Mouse (Mus musculus) thymus, postnatal 0 days (tissue): ENCODE data around the gene Ier2. TPM values are rescaled to one million over a fixed set of nuclear protein-coding genes. Genes with fewer than 3 reads are reported as not detected.

Source experiments
- DNase-seq: peaks from one replicate; pipeline ENCODE4 v3.0.0-alpha.2; 2015; ENCODE audit warnings: low spot score
- polyA plus RNA-seq: library from polyadenylated mRNA; unstranded; fragments of >200 nt; fragmentation: Nextera tagmentation; extraction: Ambion mirVana; gene quantifications from 2 replicates; pipeline ENCODE4 v1.2.1, GENCODE M21; 2015

The Ier2 gene
- 76.9 and 86.0 TPM in 2 replicates for polyA plus RNA-seq

DNA sequence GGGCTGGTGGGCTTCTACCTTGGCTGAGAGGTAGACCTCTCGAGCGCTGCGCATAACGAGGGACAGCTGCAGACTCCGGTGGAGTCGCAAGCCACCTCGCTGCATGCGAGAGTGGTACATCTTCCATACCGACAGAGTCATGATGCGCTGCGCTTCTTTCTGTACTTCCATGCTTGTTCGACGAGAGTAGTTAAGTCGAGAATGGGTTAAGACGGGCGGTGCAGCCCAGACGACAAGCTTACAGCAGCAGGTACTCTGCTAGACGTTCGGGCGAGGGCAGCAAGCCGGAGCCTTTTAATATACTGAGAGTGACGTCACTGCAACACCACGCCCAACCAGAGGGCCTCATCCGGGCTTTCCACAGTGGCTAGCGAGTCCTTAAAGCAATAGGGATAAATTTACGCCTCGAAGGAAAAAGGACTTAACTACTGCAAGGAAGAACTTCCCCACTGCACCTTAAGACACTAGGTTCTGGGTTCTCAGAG, at the start of gene Ier2:
Gene Ier2, minus strand, starts transcription at position 272 of the 485 bp plus-strand sequence.
- DNase-seq = peak; percentile 90

DNA sequence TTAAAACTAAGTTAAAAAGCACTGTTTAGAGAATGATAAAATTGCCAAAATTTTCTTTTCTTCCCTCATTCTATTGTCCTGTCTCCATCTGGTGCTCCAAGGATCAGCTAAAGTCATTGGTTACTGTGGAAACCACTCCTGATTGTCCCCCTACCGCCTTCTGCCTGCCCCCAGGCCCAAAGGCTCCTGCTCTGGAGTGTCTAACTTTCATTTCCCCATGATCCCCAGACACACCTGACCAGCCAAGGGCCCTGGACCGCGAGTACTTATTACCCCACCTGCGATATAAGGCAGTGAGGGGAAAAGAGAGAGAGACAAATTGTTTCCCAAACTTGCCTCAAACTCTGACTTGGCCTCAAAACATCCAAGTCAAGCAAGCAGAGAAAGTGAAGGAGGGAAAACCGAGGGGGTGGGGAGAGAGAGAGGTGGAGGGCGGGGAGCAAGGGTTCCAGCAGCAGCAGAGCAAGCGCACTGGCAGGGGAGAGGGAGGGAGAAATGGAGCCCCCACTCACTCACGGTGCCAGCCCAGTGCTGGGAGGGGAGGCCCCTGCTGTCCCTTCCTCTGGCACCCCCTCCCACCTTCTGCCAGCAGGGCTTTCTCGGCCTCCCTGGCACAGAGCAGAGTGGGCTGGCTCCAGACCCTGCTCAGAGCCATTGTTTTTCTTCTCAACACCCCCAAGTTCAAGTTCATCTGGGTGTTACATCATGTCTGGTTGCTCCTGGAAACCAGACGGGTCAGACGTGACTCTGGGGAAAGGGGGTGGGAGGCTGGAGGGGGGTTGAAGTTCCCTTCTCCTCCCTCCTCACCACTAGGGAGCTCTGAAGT, 49.5 kb upstream of the Ier2 start:
- DNase-seq = no peak

DNA sequence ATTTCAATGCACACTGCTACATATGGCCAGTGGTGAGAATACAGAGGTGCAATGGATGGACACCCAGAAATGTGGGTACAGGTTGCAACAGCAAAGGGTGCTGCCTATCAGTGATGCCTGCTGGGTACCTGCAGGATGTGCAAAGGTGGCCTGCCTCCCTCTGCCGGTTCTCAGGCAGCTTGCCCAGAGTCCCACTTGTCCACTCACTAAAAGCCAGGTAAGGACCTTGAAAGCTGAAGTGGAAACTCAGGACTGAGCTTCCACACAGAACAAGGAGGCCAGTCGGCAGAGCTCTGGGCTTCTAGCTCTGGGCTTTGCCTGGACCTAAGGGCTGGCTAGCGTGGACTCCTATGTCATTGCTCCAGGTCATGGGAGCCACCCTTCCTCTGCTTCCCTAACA, 48.7 kb upstream of the Ier2 start:
- DNase-seq = no peak

DNA sequence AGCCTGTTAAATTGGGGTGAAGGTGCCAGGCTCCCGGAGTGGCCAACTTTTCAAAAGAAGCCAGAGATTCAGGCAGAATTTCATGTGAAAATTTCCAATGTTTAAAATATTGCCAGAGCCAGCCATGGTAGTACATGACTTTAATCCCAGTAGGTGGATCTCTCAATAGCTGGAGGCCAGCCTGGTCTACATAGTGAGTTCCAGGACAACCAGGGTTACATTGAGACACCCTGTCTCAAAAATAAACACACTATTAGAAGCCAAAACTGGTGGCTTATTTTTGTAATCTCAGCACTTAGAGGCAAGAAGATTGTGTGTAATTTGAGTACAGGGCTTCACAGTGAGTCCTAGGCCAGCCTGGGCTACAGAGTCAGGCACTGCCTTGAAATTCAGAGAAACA, 47.3 kb upstream of the Ier2 start:
- no peak for DNase-seq

DNA sequence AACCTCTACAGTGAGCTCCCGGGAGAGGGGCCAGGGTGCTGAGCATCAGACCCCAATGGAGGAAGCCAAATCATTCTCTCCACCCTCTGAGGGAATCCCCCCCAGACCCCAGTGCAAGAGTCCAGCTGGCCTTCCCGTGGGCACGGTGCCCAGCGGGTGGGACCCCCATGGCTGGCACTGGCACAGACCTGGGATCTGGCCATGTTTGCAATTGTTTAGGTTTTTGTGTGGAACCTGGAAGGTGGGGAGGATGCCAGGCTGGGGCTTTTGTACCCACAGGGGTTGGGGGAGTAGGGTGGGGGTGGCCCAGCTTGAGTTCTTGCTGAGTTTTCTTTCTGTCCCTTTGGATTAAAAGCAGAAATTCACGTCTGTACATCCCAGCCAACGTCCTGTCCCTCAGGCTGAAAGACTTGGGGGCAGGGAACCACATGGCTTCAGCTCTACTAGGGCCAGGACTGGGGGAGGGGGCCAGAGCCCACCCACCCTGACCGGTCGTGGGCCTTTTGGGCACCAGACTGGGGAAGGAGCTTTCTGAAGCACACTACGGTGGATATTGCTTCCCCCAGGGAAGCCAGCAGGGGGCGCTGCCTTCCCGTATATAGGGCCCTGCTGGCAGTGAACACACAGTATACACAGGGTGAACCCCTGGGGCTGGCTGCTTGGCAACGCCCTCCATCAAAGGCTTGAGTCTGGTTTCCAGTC, 46.3 kb upstream of the Ier2 start:
- DNase-seq = peak; percentile 87

DNA sequence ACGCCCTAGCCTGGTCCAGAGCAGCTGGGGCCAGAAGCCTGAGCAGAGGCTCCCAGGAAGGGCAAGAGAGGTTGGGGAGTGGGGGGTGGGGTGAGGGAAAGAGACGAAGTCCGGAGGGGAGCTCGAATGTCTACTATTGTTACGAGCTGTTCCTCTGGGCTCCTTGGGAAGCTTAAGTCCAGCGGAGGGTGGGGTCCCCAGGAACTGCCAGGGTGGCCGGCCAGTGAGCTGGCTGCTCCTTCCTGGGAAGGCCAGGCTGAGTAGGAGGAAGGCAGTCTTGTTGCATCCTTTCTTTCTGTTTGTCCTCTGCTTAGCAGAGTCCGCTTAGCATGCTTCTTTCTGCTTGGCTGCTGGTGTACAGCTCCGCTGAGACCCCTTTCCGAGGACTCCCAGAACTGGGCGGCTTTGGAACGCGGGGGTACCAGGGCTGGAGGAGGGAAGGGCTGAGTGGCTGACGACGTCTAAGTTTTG, 45.5 kb upstream of the Ier2 start:
- no peak for DNase-seq

DNA sequence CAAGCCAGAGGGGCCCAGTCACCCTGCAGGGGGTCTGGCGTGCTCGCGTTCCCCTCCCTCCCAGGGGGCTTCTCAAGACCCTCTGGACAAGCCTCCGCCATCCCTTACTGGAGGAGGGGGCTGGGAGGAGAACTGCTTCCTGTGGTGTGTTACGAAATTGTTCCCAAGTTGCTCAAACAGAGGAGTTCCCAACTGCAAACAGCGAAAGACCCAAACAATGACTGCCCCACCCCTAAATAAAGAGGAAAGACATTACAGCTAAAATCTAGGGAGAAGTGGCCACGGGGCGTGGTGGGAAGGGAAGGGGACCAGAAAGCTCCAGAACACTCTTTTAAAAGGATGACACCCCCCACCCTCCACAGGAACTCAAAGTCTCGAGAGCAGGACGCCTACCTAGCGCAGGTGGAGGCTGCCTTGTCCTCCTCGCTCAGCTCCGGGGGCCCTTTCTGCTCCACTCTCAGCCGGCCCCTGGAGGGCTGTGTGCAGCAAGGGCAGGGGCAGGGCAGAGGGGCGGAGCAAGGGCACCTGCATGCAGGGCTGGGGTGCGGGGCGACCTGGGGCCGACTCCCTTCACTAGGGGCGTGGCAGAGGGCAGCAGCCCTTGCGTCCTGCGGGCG, 44.7 kb upstream of the Ier2 start:
- peak; percentile 39 for DNase-seq

DNA sequence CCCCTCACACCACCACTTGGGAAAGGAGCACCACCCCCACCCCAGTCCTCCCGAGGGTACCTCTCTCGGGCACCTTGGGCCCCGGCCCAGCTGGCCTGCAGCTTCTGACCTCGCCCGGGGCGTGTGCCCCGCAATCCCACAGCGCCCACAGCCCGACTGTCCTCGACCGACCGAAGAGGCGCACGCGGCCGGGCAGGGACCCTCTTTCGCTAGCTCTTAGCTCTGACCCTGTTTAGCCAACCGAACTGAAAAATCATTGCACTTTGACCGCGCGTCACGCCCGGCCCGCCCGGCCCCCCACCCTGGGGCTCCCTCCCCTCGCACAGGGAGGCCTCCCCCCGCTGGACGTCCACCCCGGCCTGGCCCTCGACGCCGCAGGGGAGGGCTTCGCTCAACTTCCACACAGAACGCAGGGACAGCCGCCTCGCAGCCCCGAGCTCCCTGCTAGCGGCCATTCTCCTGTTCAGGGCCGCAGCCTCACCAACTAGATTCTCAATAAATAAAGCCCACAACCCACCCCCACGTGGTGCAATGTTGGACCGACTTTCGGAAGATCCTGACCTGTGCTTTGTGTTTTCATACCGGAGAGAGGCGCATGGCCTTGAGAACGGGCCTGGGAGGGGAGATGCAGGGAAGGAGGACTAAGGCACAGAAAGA, 44.1 kb upstream of the Ier2 start:
- DNase-seq = no peak

DNA sequence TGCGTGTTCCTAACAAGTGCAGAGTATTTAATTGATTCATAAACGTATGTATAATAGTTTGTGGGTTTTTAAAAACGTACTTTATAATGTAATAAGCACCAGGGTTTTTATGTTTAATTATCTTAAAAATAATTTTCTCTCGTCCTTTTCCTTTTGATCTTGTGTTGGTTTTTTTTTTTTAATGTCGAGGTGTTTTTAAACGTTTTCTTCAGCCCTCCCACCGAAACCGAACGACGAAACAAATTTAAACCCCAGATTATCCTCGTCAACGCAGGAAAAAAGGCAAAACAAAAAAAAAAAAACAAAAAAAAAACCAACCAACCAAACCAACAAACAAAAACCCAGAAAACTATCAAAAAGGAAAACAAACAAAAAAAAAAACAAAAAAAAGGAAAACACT, 43.3 kb upstream of the Ier2 start:
- DNase-seq = no peak

DNA sequence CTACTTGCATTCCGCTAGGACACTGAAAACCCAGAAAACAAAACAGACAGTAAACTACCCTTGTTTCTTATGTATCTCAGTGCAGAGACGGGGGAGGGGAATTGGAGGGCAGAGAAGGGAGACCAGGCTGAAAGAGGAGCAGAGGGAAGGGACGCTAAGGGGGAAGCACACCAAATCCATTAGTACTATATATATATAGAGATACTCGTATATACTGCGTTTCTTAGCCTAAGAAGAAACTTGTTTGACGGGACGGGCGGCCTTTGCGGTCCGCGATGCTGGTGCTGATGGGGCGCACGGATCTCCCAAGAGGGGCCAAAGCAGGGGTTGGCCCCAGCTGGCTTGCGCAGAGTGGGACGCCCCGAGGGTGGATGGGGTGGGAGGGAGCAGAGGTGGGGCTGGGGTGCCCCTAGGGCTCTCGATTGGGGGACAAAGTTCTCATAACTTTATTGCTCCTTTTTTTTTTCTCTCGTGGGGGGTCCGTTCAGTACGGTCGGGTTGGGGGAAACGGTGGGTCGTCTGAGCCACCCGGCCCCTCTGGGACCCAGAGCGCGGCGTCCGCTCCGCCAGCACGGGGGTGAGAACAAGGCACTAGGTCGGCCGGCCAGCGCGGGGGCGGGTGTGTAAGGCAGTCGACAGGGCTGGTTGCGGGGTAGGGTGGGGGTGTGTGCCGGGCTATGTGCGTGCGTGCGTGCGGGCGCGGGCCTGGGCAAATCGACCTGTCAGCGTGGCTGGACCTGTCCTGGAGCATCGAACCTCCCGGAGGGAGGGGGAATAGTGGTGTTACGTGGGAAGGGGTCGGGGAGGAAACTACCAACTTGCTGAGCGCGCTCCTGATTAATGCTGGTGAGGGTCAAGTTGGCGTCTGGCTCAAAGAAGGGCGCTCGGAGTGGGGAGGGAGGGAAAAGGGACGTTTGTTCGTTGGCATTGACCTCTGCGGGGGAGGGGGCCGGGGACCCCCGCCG, 42.5 kb upstream of the Ier2 start:
- DNase-seq = no peak

DNA sequence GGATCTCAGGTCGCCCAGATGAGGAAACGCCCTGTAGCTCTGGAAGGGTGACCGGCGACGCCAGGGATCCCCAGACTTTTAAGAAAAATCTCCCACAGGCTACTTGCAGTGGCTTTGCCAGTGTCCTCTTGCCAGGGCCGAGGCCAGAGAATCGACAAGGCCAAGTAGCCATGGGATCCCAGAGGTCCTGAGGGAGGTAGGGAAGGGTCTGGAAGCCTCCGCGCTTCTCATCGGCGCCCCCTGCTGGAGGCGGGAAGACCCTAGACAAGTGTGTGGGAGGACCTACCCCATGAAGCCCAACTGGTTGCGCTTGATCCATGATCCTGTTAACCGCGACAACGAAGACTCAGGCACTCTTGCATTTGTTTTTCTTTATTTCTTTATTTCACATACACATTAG, 41.7 kb upstream of the Ier2 start:
- DNase-seq = peak; percentile 86

DNA sequence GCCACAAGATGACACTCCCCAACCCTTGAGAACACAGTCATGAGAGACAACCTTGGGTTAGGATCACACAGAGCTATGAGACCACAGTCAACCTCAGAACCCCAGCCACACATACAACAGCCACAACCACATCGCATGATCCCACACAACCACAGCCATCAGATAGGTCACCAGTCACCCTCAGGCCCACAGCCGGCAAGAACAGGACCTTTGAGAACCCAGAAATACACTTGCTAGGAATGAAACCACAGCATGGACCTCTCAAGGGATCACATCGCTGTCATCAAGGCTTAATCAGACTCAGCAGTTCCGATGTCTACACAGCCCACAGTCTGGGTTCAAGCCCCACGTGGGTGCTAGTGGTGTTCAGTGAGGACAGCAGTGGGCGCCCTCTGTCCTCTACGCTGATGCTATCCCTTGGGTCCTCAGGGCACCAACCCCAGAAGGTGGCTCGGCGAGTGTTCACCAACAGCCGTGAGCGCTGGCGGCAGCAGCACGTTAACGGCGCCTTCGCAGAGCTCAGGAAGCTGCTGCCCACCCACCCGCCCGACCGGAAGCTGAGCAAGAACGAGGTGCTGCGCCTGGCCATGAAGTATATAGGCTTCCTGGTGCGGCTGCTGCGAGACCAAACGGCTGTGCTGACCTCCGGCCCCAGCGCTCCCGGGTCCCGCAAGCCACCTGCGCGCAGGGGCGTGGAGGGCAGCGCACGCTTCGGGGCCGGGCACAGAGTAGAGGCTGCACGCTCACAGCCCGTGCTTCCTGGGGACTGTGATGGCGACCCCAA, 41.0 kb upstream of the Ier2 start:
- DNase-seq = peak; percentile 66

DNA sequence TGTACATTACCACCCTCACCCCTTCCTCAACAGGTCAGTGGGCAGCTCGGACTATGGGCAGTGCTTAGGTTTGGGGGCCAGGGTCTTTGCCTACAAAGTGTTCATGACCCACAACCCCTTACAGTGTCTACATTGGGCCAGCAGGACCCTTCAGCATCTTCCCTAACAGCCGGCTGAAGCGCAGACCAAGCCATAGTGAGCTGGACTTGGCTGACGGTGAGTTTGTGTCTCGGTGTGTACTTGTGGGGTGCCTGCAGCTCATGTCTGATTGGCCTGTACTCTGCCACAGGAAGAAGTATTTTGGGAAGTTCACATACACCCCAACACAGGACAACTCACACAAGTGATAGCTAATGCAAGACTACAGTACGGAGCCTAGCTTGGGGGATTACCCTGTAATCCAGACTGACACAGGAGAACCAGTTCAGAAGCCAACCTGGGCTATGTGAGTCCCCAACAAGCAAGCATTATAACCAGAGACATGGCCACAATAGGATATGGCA, 40.4 kb upstream of the Ier2 start:
- DNase-seq = no peak

DNA sequence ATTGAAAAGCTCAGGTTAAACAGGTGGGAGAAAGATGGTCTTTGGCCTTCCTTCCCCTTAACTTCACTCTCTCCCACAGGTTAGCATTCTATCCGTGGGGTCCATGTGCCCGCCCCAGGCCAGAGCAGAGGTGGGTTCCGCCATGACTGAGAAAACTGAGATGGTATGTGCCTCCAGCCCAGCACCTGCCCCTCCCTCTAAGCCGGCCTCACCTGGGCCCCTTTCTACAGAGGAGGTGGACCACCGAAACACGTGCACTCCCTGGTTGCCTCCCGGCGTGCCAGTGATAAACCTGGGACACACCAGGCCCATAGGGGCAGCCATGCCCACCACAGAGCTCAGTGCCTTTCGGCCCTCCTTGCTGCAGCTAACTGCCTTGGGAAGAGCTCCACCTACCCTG, 39.9 kb upstream of the Ier2 start:
- DNase-seq = no peak

DNA sequence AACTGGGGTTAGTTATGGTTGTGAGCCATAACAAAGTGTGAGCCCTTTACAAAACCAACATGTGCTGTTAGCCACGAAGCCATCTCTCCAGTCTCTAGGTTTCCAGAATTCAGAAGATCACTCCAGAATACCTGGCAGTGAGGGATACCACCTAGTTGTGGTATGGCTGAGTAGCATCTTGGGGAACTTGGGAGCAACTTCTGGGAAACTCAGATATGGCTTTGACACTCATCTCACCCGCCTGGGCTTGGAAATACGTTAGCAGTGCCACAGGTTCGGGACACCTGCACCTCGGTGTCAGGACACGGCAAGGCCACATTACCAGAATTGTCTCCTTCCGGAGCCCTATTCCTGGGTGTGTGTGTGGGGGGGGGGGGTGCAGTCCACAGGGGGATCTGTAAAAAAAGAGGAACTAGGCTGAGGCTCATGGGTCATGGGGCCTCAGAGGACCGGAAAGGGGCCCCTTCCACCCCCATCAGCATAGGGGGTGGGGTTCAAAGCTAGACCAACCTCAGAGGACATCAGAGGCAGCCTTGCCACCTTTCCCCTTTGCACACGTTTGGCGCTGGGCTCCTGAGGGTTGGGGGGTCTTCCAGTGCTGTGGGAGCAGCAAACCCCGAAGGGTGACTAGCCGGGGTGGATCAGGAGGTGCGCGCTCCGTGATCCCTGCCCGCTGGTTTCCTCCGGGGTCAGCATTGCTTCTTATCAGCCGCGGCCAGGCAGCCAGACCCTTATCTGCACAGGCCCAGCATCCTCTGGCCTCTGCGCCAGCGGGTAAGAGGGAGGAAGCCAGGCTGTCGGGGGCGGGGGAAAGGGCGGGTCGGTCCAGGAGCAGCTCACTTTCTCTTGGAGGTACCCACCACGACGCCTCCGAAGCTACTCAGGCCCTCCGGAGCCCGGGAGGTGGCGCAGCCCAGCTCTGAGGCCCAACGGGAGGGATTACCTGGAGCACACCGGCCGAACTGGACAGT, 38.6 kb upstream of the Ier2 start, which contains the start of gene Lyl1:
Gene Lyl1, plus strand, starts transcription at position 517 of the 971 bp plus-strand sequence.
- peak; percentile 58 for DNase-seq

DNA sequence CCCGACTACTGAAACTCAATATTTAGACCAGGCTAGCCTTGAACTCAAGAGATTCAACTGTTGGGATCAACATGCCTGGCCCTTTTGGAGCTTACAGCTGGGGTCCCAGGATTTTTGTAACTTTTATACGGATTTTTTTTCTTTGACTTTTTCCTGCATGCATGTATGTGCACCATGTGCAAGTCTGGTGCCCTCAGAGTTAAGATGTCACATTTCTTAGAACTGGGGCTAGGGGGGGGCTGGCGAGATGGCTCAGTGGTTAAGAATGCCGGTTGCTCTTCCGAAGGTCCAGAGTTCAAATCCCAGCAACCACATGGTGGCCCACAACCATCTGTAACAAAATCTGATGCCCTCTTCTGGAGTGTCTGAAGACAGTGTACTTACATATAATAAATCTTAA, 37.9 kb upstream of the Ier2 start:
- DNase-seq = peak; percentile 46

DNA sequence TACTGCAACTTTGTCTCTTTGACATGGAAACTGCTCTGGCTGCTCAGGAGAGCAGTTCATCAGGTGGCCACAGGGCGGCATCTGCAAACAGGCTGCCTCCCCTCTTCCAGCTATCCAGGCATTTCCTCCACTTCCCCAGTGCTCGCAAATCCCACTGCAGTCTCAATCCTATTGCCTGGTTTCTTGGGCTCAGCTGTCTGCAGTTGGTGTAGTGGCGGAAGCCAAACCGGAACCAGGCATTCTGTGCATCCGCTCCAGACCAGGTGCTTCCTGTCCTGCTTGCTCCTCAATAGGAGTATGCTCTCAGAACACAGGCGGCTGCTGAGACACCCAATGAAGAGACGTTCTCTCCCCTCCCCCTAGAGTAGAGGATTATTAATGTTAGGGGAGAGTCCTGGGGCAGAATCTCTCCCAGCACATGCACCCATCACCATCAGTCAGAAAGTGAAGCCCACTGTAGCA, 37.2 kb upstream of the Ier2 start:
- peak; percentile 85 for DNase-seq

DNA sequence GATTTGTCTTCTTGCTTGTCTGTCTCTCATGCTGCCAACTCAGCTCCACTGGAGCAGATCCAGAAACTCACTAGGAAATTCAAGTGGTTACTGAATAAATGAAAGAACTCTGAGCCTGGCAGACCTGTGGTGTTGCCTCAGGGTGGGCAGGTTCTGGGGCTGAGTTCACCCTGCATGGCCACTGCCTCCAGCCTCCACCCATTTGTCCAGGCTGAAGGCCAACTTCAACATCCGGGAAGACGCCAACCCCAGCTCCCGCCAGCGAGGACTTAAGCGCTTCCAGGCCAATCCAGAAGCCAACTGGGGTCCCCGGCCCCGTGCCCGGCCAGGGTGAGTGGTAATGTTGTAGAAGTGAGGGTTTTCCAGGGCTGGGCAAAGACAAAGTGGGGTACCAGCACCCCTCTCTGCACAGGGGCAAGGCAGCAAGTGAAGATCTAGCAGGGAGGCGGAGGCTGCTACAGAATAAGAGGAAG, 36.3 kb upstream of the Ier2 start:
- DNase-seq = no peak
